Mouse (Mus musculus) stomach, postnatal 0 days (tissue): Measurements from ENCODE around the gene Ada.

Experiments used
- CTCF ChIP-seq: IDR thresholded peaks from 2 replicates; pipeline ENCODE4 v1.5.1; 2016; ENCODE audit warnings: antibody characterized with exemption, low read depth, mild to moderate bottlenecking, moderate library complexity
- EP300 ChIP-seq: optimal IDR thresholded peaks from 2 replicates; pipeline ENCODE3; 2016; ENCODE audit warnings: antibody characterized with exemption

DNA sequence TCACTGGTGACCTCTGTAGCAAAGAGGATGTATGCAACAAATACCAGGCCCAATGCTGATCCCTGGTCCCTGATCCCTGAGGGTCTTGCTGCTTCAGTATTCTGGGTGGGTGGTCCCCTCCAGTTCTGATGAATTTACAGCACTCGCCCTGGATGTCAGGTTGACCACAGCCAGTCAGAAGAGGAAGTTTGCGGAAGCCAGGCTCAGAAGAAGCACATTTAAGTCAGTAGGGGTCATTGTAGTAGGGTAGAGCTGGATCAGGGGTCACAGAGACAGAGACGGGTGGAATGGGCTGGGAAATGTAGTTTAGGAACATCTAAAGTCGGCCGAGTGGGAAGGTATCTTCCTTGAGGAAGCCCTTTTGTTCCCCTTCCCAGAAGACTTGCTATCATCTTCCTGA is 4.2 kb upstream of the Ada start:
- TF ChIP-seq CTCF (no peak), EP300 (no peak)
